Comparison of ENCODE assay signal across 8 mouse cellular contexts in the genomic region with DNA sequence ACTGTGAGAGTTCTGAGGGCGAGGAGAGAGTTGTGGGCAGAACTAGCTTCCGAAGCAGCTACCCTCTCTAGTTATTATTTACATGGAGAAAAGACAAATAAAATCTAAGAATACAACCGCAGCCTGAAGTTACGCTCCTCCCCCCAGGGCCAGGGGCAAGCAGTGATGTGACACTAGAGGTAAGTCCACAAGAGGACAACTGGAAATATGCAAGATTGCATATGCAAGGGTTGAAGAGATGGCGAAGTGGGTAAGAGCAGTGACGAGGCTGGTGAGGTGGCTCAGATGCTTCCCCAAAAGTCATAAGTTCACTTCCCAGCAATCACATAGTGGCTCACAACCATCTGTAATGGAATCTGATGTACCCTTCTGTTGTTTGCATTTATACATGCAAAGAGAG. TPM values are rescaled to one million over a fixed set of nuclear protein-coding genes. Genes with fewer than 3 reads are reported as not detected.
DNase-seq lines count a peak whose midpoint lies in the region; ATAC-seq lines count a peak whose summit lies in the region.

No protein-coding gene starts in this region.

- peak overlapping the region; percentile 46 for H3K9ac ChIP-seq in lung, embryonic 15.5 days
- peak overlapping the region; percentile 60 for H3K9ac ChIP-seq in embryonic facial prominence, embryonic 13.5 days
- no peak overlapping the region for H3K9ac ChIP-seq in intestine, embryonic 15.5 days
- no peak overlapping the region for H3K9ac ChIP-seq in neural tube, embryonic 13.5 days

- no peaks in the 10 kb centered on the region for H3K9me3 ChIP-seq in lung, embryonic 15.5 days
- H3K9me3 ChIP-seq in embryonic facial prominence, embryonic 13.5 days = no peaks in the 10 kb centered on the region
- no peaks in the 10 kb centered on the region for H3K9me3 ChIP-seq in intestine, embryonic 15.5 days
- no peaks in the 10 kb centered on the region for H3K9me3 ChIP-seq in neural tube, embryonic 13.5 days

- WGBS in lung, embryonic 15.5 days = 70% methylated on average over 6 of the region's 6 CpGs
- 82% methylated on average over 6 of the region's 6 CpGs for WGBS in embryonic facial prominence, embryonic 13.5 days
- WGBS in intestine, embryonic 15.5 days = 80% methylated on average over 6 of the region's 6 CpGs
- WGBS in neural tube, embryonic 13.5 days = 90% methylated on average over 6 of the region's 6 CpGs

- H3K4me2 ChIP-seq in lung, embryonic 15.5 days = peak overlapping the region; percentile 60
- H3K4me2 ChIP-seq in embryonic facial prominence, embryonic 13.5 days = peak overlapping the region; percentile 50
- H3K4me2 ChIP-seq in intestine, embryonic 15.5 days (replicated peaks) = peak overlapping the region; percentile 87
- H3K4me2 ChIP-seq in neural tube, embryonic 13.5 days = peak overlapping the region; percentile 82

- H3K27me3 ChIP-seq in lung, embryonic 15.5 days = no peaks in the 10 kb centered on the region
- H3K27me3 ChIP-seq in embryonic facial prominence, embryonic 13.5 days = no peaks in the 10 kb centered on the region
- no peaks in the 10 kb centered on the region for H3K27me3 ChIP-seq in intestine, embryonic 15.5 days (replicated peaks)
- no peaks in the 10 kb centered on the region for H3K27me3 ChIP-seq in neural tube, embryonic 13.5 days

- ATAC-seq in lung, embryonic 15.5 days (ENCODE audit: borderline replicate concordance, extremely low read depth, low FRiP score, low TSS enrichment) = no peak
- ATAC-seq in embryonic facial prominence, embryonic 13.5 days (ENCODE audit: insufficient number of reproducible peaks, insufficient read depth, low FRiP score, low TSS enrichment, low read depth) = no peak
- no peak for ATAC-seq in intestine, embryonic 15.5 days
- ATAC-seq in neural tube, embryonic 13.5 days (ENCODE audit: low read depth) = no peak

- H3K4me3 ChIP-seq in lung, embryonic 15.5 days = peak overlapping the region; percentile 72
- peak overlapping the region; percentile 72 for H3K4me3 ChIP-seq in embryonic facial prominence, embryonic 13.5 days
- 0 out of 2 replicates have a peak overlapping the region, but pooled peaks have one; percentile 28 for H3K4me3 ChIP-seq in intestine, embryonic 15.5 days (replicated peaks)
- peak overlapping the region; percentile 52; the same call in 1 of the 2 replicates for H3K4me3 ChIP-seq in neural tube, embryonic 13.5 days

- H3K4me1 ChIP-seq in lung, embryonic 15.5 days = peaks cover 18% of the 10 kb centered on the region
- H3K4me1 ChIP-seq in embryonic facial prominence, embryonic 13.5 days = peaks cover 13% of the 10 kb centered on the region
- H3K4me1 ChIP-seq in intestine, embryonic 15.5 days (replicated peaks) = peaks cover 9% of the 10 kb centered on the region
- peaks cover 19% of the 10 kb centered on the region for H3K4me1 ChIP-seq in neural tube, embryonic 13.5 days (replicated peaks)

- H3K27ac ChIP-seq in lung, embryonic 15.5 days = peak overlapping the region; percentile 95
- H3K27ac ChIP-seq in embryonic facial prominence, embryonic 13.5 days = peak overlapping the region; percentile 89
- peak overlapping the region; percentile 83 for H3K27ac ChIP-seq in intestine, embryonic 15.5 days
- peak overlapping the region; percentile 63 for H3K27ac ChIP-seq in neural tube, embryonic 13.5 days (replicated peaks)

- DNase-seq in lung, postnatal 14 days = no peak
- DNase-seq in right cerebral cortex, postnatal 36 days (ENCODE audit: low spot score in 2 of 2) = no peak
- no peak for DNase-seq in urinary bladder, postnatal 10 days (ENCODE audit: low spot score)
- no peak for DNase-seq in adrenal gland, postnatal 10 days

- H3K36me3 ChIP-seq in lung, embryonic 15.5 days = peaks cover 10% of the 10 kb centered on the region
- H3K36me3 ChIP-seq in embryonic facial prominence, embryonic 13.5 days = peaks cover 20% of the 10 kb centered on the region
- no peaks in the 10 kb centered on the region for H3K36me3 ChIP-seq in intestine, embryonic 15.5 days
- peaks cover 21% of the 10 kb centered on the region for H3K36me3 ChIP-seq in neural tube, embryonic 13.5 days

RNA-seq across cellular contexts. Expression of gene Tomm40l, which starts 0.9 kb away (rescaled TPM):
- 34.9 and 35.4 TPM in 2 replicates for polyA plus RNA-seq in lung, embryonic 15.5 days (2015; fragmentation: Nextera tagmentation; extraction: Ambion mirVana)
- polyA plus RNA-seq in embryonic facial prominence, embryonic 13.5 days (2015; fragmentation: Nextera tagmentation; extraction: Ambion mirVana) = 30.2 and 30.9 TPM in 2 replicates
- polyA plus RNA-seq in intestine, embryonic 15.5 days (2015; fragmentation: Nextera tagmentation; extraction: Ambion mirVana) = 31.4 and 32.0 TPM in 2 replicates
- 32.6 and 42.6 TPM in 2 replicates for polyA plus RNA-seq in neural tube, embryonic 13.5 days (2015; fragmentation: Nextera tagmentation; extraction: Ambion mirVana)
- total RNA-seq in adrenal gland, postnatal 10 days (2021) = 10 to 100 TPM; 46.9 to 58.1 TPM

RNA-seq across cellular contexts. Expression of gene Apoa2, which starts 1.7 kb away (rescaled TPM):
- polyA plus RNA-seq in lung, embryonic 15.5 days (2015; fragmentation: Nextera tagmentation; extraction: Ambion mirVana) = 9.5 and 38.1 TPM in 2 replicates
- 0.80 and 56.2 TPM in 2 replicates for polyA plus RNA-seq in embryonic facial prominence, embryonic 13.5 days (2015; fragmentation: Nextera tagmentation; extraction: Ambion mirVana)
- 84.7 and 123 TPM in 2 replicates for polyA plus RNA-seq in intestine, embryonic 15.5 days (2015; fragmentation: Nextera tagmentation; extraction: Ambion mirVana)
- polyA plus RNA-seq in neural tube, embryonic 13.5 days (2015; fragmentation: Nextera tagmentation; extraction: Ambion mirVana) = 4.1 and 6.8 TPM in 2 replicates
- total RNA-seq in adrenal gland, postnatal 10 days (2021) = 1,000 to 10,000 TPM; 1,052 to 2,650 TPM

RNA-seq across cellular contexts. Expression of gene Nr1i3, which starts 9.4 kb away (rescaled TPM):
- 0.20 and 0.33 TPM in 2 replicates for polyA plus RNA-seq in lung, embryonic 15.5 days (2015; fragmentation: Nextera tagmentation; extraction: Ambion mirVana)
- 0.10 and 0.28 TPM in 2 replicates for polyA plus RNA-seq in embryonic facial prominence, embryonic 13.5 days (2015; fragmentation: Nextera tagmentation; extraction: Ambion mirVana)
- 9.2 and 10.5 TPM in 2 replicates for polyA plus RNA-seq in intestine, embryonic 15.5 days (2015; fragmentation: Nextera tagmentation; extraction: Ambion mirVana)
- polyA plus RNA-seq in neural tube, embryonic 13.5 days (2015; fragmentation: Nextera tagmentation; extraction: Ambion mirVana) = 0.22 and 0.25 TPM in 2 replicates
- total RNA-seq in adrenal gland, postnatal 10 days (2021) = 10 to 100 TPM; 13.4 to 29.4 TPM

RNA-seq across cellular contexts. Expression of gene Fcer1g, which starts 11.0 kb away (rescaled TPM):
- 46.3 and 46.7 TPM in 2 replicates for polyA plus RNA-seq in lung, embryonic 15.5 days (2015; fragmentation: Nextera tagmentation; extraction: Ambion mirVana)
- 40.7 and 41.9 TPM in 2 replicates for polyA plus RNA-seq in embryonic facial prominence, embryonic 13.5 days (2015; fragmentation: Nextera tagmentation; extraction: Ambion mirVana)
- polyA plus RNA-seq in intestine, embryonic 15.5 days (2015; fragmentation: Nextera tagmentation; extraction: Ambion mirVana) = 51.5 and 54.5 TPM in 2 replicates
- 38.6 and 38.7 TPM in 2 replicates for polyA plus RNA-seq in neural tube, embryonic 13.5 days (2015; fragmentation: Nextera tagmentation; extraction: Ambion mirVana)
- 10 to 100 TPM; 14.4 to 19.2 TPM for total RNA-seq in adrenal gland, postnatal 10 days (2021)

RNA-seq across cellular contexts. Expression of gene Adamts4, which starts 27.1 kb away (rescaled TPM):
- polyA plus RNA-seq in lung, embryonic 15.5 days (2015; fragmentation: Nextera tagmentation; extraction: Ambion mirVana) = 7.4 and 9.6 TPM in 2 replicates
- 23.6 and 25.6 TPM in 2 replicates for polyA plus RNA-seq in embryonic facial prominence, embryonic 13.5 days (2015; fragmentation: Nextera tagmentation; extraction: Ambion mirVana)
- polyA plus RNA-seq in intestine, embryonic 15.5 days (2015; fragmentation: Nextera tagmentation; extraction: Ambion mirVana) = 6.3 and 6.8 TPM in 2 replicates
- polyA plus RNA-seq in neural tube, embryonic 13.5 days (2015; fragmentation: Nextera tagmentation; extraction: Ambion mirVana) = 3.0 and 4.3 TPM in 2 replicates
- 1 to 10 TPM; 4.0 to 5.1 TPM for total RNA-seq in adrenal gland, postnatal 10 days (2021)

Comparison
In these comparisons a context has a peak if more than half of its experiments do, and no peak if none do; other contexts are left out.
1. H3K9ac ChIP-seq: peak in lung, embryonic 15.5 days (single experiment) and embryonic facial prominence, embryonic 13.5 days (single experiment); none in intestine, embryonic 15.5 days (single experiment) and neural tube, embryonic 13.5 days (single experiment).
2. Peak in every context shown above with its lines, with median percentiles within 50 percentile points of each other: H3K27ac ChIP-seq, H3K4me2 ChIP-seq and H3K4me3 ChIP-seq.